Mouse (Mus musculus) limb, embryonic 13.5 days (tissue): ENCODE results near the gene Iqcb1. TPM values are rescaled to one million over a fixed set of nuclear protein-coding genes. Genes with fewer than 3 reads are reported as not detected.

Experiments used
- ATAC-seq: fragments of 200-750 bp; cut with Nextera tagmentation; 2 replicates; pipeline ENCODE4 v1.8.0; 2017; ENCODE audit warnings: low read depth, moderate number of reproducible peaks, moderate TSS enrichment; ENCODE audit not compliant: low FRiP score
- H3K27ac ChIP-seq: fragments of 300-500 bp; sonication (generic); 2 replicates; pipeline ENCODE4 v1.5.1; 2015; ENCODE audit warnings: inconsistent platforms, mild to moderate bottlenecking, moderate library complexity
- H3K27me3 ChIP-seq: fragments of 300-500 bp; sonication (generic); 2 replicates; pipeline ENCODE4 v1.6.1; 2015; ENCODE audit warnings: mild to moderate bottlenecking, inconsistent platforms
- H3K36me3 ChIP-seq: fragments of 300-500 bp; sonication (generic); 2 replicates; pipeline ENCODE4 v1.6.1; 2015; ENCODE audit warnings: inconsistent platforms, mild to moderate bottlenecking, moderate library complexity
- H3K4me1 ChIP-seq: fragments of 300-500 bp; sonication (generic); 2 replicates; pipeline ENCODE4 v1.6.1; 2015; ENCODE audit warnings: inconsistent platforms
- H3K4me2 ChIP-seq: fragments of 300-500 bp; sonication (generic); replicated peaks from 2 replicates; pipeline ENCODE4 v1.6.1; 2015; ENCODE audit warnings: inconsistent platforms, mild to moderate bottlenecking, moderate library complexity
- H3K4me3 ChIP-seq: fragments of 300-500 bp; sonication (generic); 2 replicates; pipeline ENCODE4 v1.5.1; 2015; ENCODE audit warnings: moderate library complexity, mild to moderate bottlenecking, inconsistent platforms
- H3K9ac ChIP-seq: fragments of 300-500 bp; sonication (generic); 2 replicates; pipeline ENCODE4 v1.6.1; 2015; ENCODE audit warnings: mild to moderate bottlenecking, inconsistent platforms
- H3K9me3 ChIP-seq: fragments of 300-500 bp; sonication (generic); 2 replicates; pipeline ENCODE4 v1.6.1; 2016; ENCODE audit warnings: inconsistent platforms
- WGBS: fragments of 180-500 bp; shearing (Covaris S2); methylation state at CpG from one replicate; pipeline ENCODE4 v1.1.7; 2015; 5-methylcytosine and 5-hydroxymethylcytosine counted together
- polyA plus RNA-seq: library from polyadenylated mRNA; unstranded; fragments of >200 nt; fragmentation: Nextera tagmentation; extraction: Ambion mirVana; gene quantifications from 2 replicates; pipeline ENCODE4 v1.2.1, GENCODE M21; 2015

Iqcb1 gene
- polyA plus RNA-seq = 58.6 and 62.2 TPM in 2 replicates

- peak within 1 kb of the TSS; percentile 76 for H3K4me2 ChIP-seq
- peaks cover 5% of the 10 kb centered on the region; the same call in 1 of the 2 replicates for H3K4me1 ChIP-seq
- H3K9me3 ChIP-seq = no peaks in the 10 kb centered on the region
- H3K4me3 ChIP-seq = peak within 1 kb of the TSS; percentile 74
- peak within 1 kb of the TSS; percentile 83 for H3K9ac ChIP-seq
- H3K27me3 ChIP-seq = 0 out of 2 replicates have a peak, but pooled peaks cover 5% of the 10 kb centered on the region
- peak within 1 kb of the TSS; percentile 64; the same call in 1 of the 2 replicates for H3K27ac ChIP-seq
- peak; percentile 99 for ATAC-seq
- WGBS = 0% methylated on average over 63 of the region's 64 CpGs
- no peaks in the 10 kb centered on the region for H3K36me3 ChIP-seq
Observed at GRCm38 (mm10) chr16:36828054-36828786, at the start of gene Iqcb1. Iqcb1 (plus strand) TSS chr16:36828385.

GRCm38 (mm10) chr16:36784146-36784545 lies 44.0 kb upstream of the Iqcb1 start:
- H3K36me3 ChIP-seq = no peaks in the 10 kb centered on the region
- no peak overlapping the region for H3K4me2 ChIP-seq
- WGBS = 92% methylated on average over 2 of the region's 2 CpGs
- no peak for ATAC-seq
- H3K9ac ChIP-seq = no peak overlapping the region
- H3K27ac ChIP-seq = no peak overlapping the region
- peaks cover 7% of the 10 kb centered on the region; the same call in 1 of the 2 replicates for H3K4me1 ChIP-seq
- no peaks in the 10 kb centered on the region for H3K9me3 ChIP-seq
- H3K27me3 ChIP-seq = no peaks in the 10 kb centered on the region
- no peak overlapping the region; the same call in 1 of the 2 replicates for H3K4me3 ChIP-seq

GRCm38 (mm10) chr16:36784594-36785313 lies 43.4 kb upstream of the Iqcb1 start, which contains the start of gene Slc15a2:
Slc15a2 (minus strand) TSS chr16:36784962.
- WGBS = 71% methylated on average over 10 of the region's 10 CpGs
- peaks cover 7% of the 10 kb centered on the region; the same call in 1 of the 2 replicates for H3K4me1 ChIP-seq
- no peaks in the 10 kb centered on the region for H3K36me3 ChIP-seq
- H3K4me2 ChIP-seq = no peak within 1 kb of the TSS
- H3K27ac ChIP-seq = no peak within 1 kb of the TSS
- no peaks in the 10 kb centered on the region for H3K9me3 ChIP-seq
- no peak within 1 kb of the TSS; the same call in 1 of the 2 replicates for H3K4me3 ChIP-seq
- H3K9ac ChIP-seq = no peak within 1 kb of the TSS
- ATAC-seq = no peak
- no peaks in the 10 kb centered on the region for H3K27me3 ChIP-seq

- ATAC-seq = no peak
- H3K4me3 ChIP-seq = no peak overlapping the region
- no peak overlapping the region for H3K4me2 ChIP-seq
- H3K27me3 ChIP-seq = no peaks in the 10 kb centered on the region
- H3K9me3 ChIP-seq = no peaks in the 10 kb centered on the region
- no peak overlapping the region for H3K9ac ChIP-seq
- peaks cover 7% of the 10 kb centered on the region; the same call in 1 of the 2 replicates for H3K4me1 ChIP-seq
- H3K36me3 ChIP-seq = no peaks in the 10 kb centered on the region
- H3K27ac ChIP-seq = no peak overlapping the region
- 87% methylated on average over 7 of the region's 7 CpGs for WGBS
Observed at GRCm38 (mm10) chr16:36786466-36786865, 41.7 kb upstream of the Iqcb1 start.

- ATAC-seq = no peak
Observed at GRCm38 (mm10) chr16:36790166-36790565, 38.0 kb upstream of the Iqcb1 start.

GRCm38 (mm10) chr16:36794976-36795375 lies 33.2 kb upstream of the Iqcb1 start:
- H3K9me3 ChIP-seq = no peaks in the 10 kb centered on the region
- WGBS = 71% methylated on average over 2 of the region's 2 CpGs
- no peak for ATAC-seq
- no peaks in the 10 kb centered on the region for H3K36me3 ChIP-seq
- no peaks in the 10 kb centered on the region for H3K4me1 ChIP-seq
- no peak overlapping the region for H3K4me2 ChIP-seq
- no peak overlapping the region for H3K4me3 ChIP-seq
- no peaks in the 10 kb centered on the region for H3K27me3 ChIP-seq
- H3K27ac ChIP-seq = no peak overlapping the region
- no peak overlapping the region for H3K9ac ChIP-seq

More at GRCm38 (mm10) chr16:36790166-36790565, 38.0 kb upstream of the Iqcb1 start:
- H3K4me3 ChIP-seq = no peak overlapping the region
- no peak overlapping the region for H3K27ac ChIP-seq
- H3K36me3 ChIP-seq = no peaks in the 10 kb centered on the region
- H3K27me3 ChIP-seq = no peaks in the 10 kb centered on the region
- 76% methylated on average over 4 of the region's 4 CpGs for WGBS
- no peak overlapping the region for H3K4me2 ChIP-seq
- H3K4me1 ChIP-seq = no peaks in the 10 kb centered on the region
- no peaks in the 10 kb centered on the region for H3K9me3 ChIP-seq
- H3K9ac ChIP-seq = no peak overlapping the region

- no peaks in the 10 kb centered on the region for H3K27me3 ChIP-seq
- no peak overlapping the region for H3K9ac ChIP-seq
- no peaks in the 10 kb centered on the region for H3K36me3 ChIP-seq
- no peak overlapping the region for H3K4me2 ChIP-seq
- H3K27ac ChIP-seq = no peak overlapping the region
- 74% methylated on average over 2 of the region's 2 CpGs for WGBS
- H3K4me1 ChIP-seq = no peaks in the 10 kb centered on the region
- no peak overlapping the region for H3K4me3 ChIP-seq
- no peak for ATAC-seq
- H3K9me3 ChIP-seq = 0 out of 2 replicates have a peak, but pooled peaks cover 3% of the 10 kb centered on the region
Observed at GRCm38 (mm10) chr16:36798334-36798733, 29.9 kb upstream of the Iqcb1 start.

GRCm38 (mm10) chr16:36802361-36802760 lies 25.8 kb upstream of the Iqcb1 start:
- 86% methylated on average over 3 of the region's 3 CpGs for WGBS
- Histone ChIP-seq H3K9ac (no peak overlapping the region), H3K27ac (no peak overlapping the region), H3K4me1 (no peaks in the 10 kb centered on the region), H3K36me3 (no peaks in the 10 kb centered on the region), H3K9me3 (0 out of 2 replicates have a peak, but pooled peaks cover 3% of the 10 kb centered on the region), H3K4me3 (no peak overlapping the region), H3K27me3 (no peaks in the 10 kb centered on the region), H3K4me2 (no peak overlapping the region)
- ATAC-seq = no peak

- ATAC-seq = no peak
Observed at GRCm38 (mm10) chr16:36808616-36809015, 19.6 kb upstream of the Iqcb1 start.

GRCm38 (mm10) chr16:36813680-36814079 lies 14.5 kb upstream of the Iqcb1 start:
- no peak for ATAC-seq
- WGBS = 61% methylated on average over 3 of the region's 3 CpGs

More at GRCm38 (mm10) chr16:36808616-36809015, 19.6 kb upstream of the Iqcb1 start:
- no peaks in the 10 kb centered on the region for H3K9me3 ChIP-seq
- H3K27me3 ChIP-seq = no peaks in the 10 kb centered on the region
- H3K4me2 ChIP-seq = no peak overlapping the region
- WGBS = 80% methylated on average over 3 of the region's 3 CpGs
- no peaks in the 10 kb centered on the region for H3K4me1 ChIP-seq
- no peak overlapping the region for H3K9ac ChIP-seq
- H3K27ac ChIP-seq = no peak overlapping the region
- H3K4me3 ChIP-seq = no peak overlapping the region
- no peaks in the 10 kb centered on the region for H3K36me3 ChIP-seq

GRCm38 (mm10) chr16:36816916-36817315 lies 11.3 kb upstream of the Iqcb1 start:
- Histone ChIP-seq H3K9ac (no peak overlapping the region), H3K9me3 (no peaks in the 10 kb centered on the region), H3K4me2 (no peak overlapping the region), H3K4me1 (no peaks in the 10 kb centered on the region; the same call in 1 of the 2 replicates), H3K27me3 (no peaks in the 10 kb centered on the region), H3K27ac (no peak overlapping the region), H3K4me3 (no peak overlapping the region), H3K36me3 (no peaks in the 10 kb centered on the region)
- ATAC-seq = no peak

More at GRCm38 (mm10) chr16:36813680-36814079, 14.5 kb upstream of the Iqcb1 start:
- Histone ChIP-seq H3K27ac (no peak overlapping the region), H3K4me1 (no peaks in the 10 kb centered on the region), H3K9me3 (no peaks in the 10 kb centered on the region), H3K27me3 (no peaks in the 10 kb centered on the region), H3K9ac (no peak overlapping the region), H3K4me3 (no peak overlapping the region), H3K4me2 (no peak overlapping the region), H3K36me3 (no peaks in the 10 kb centered on the region)

GRCm38 (mm10) chr16:36817321-36817926 lies 10.8 kb upstream of the Iqcb1 start:
- Histone ChIP-seq H3K4me2 (no peak overlapping the region), H3K4me3 (no peak overlapping the region), H3K27ac (no peak overlapping the region), H3K4me1 (no peaks in the 10 kb centered on the region; the same call in 1 of the 2 replicates), H3K9ac (no peak overlapping the region), H3K9me3 (no peaks in the 10 kb centered on the region), H3K27me3 (no peaks in the 10 kb centered on the region), H3K36me3 (no peaks in the 10 kb centered on the region)
- 18% methylated on average over 7 of the region's 7 CpGs for WGBS
- ATAC-seq = peak; percentile 80
